Mouse (Mus musculus): ENCODE data around the gene Adamts18.

DNA sequence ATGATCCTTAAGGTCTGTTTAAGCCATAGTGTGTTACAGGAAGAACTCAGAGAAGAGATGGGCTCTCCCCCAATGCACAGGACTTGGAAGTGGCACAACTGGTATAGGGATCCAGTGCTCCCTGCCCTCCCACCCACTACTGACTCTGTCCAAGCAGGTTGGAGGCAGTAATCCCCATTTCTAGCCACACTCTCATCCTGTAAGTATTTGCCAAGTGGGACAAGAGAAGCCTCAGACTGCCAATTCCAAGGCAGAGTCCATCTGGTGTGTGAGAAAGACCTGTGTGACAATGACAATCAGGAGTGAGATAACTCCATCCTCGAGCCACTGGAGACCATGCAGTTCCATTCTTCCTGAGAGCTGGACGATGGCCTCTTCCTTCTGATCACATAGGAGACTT, 36.6 kb upstream of the Adamts18 start:
- TF ChIP-seq CTCF (IDR thresholded peaks at IDR 0.05; ENCODE audit: control insufficient read depth, insufficient read depth, insufficient replicate concordance, low read depth, low read length) = no peak
- no peak for TF ChIP-seq POLR2A (IDR thresholded peaks at IDR 0.05; ENCODE audit: control insufficient read depth, low read depth, low read length)

All from testis, adult 2 months (tissue).